Mouse (Mus musculus) left cerebral cortex, adult 8-10 months (tissue): ENCODE measurements around the gene Epb41l5. TPM values are rescaled to one million over a fixed set of nuclear protein-coding genes. Genes with fewer than 3 reads are reported as not detected.

ENCODE experiments used
- DNase-seq, 2 experiments: peaks; one replicate each; pipeline ENCODE4 v3.0.0; 2022; ENCODE audit warnings: low spot score in 2 of 2
- total RNA-seq, 4 experiments: library from RNA; stranded (reverse); gene quantifications; 2 replicates each; pipeline ENCODE4 v1.2.4; 2022

Epb41l5 gene
- total RNA-seq, 4 experiments from 2014 or later: 7.0 to 10.8 (median 7.9) TPM

GRCm38 (mm10) chr1:119598855-119599254 lies 49.9 kb downstream of the Epb41l5 start:
- DNase-seq: no peak

GRCm38 (mm10) chr1:119596954-119597480 lies 51.8 kb downstream of the Epb41l5 start:
- no peak for DNase-seq

GRCm38 (mm10) chr1:119590041-119590440 lies 58.8 kb downstream of the Epb41l5 start:
- no peak for DNase-seq

GRCm38 (mm10) chr1:119584974-119585373 lies 63.8 kb downstream of the Epb41l5 start:
- no peak for DNase-seq

GRCm38 (mm10) chr1:119570134-119570533 lies 78.7 kb downstream of the Epb41l5 start:
- no peak for DNase-seq

GRCm38 (mm10) chr1:119565531-119565930 lies 83.3 kb downstream of the Epb41l5 start:
- no peak for DNase-seq

- DNase-seq: no peak
Observed at GRCm38 (mm10) chr1:119557641-119558395, 91.0 kb downstream of the Epb41l5 start.

- no peak for DNase-seq
Observed at GRCm38 (mm10) chr1:119555651-119556050, 93.1 kb downstream of the Epb41l5 start.

- no peak for DNase-seq
Observed at GRCm38 (mm10) chr1:119551651-119552050, 97.1 kb downstream of the Epb41l5 start.

GRCm38 (mm10) chr1:119550064-119550463 lies 98.7 kb downstream of the Epb41l5 start:
- DNase-seq: no peak

GRCm38 (mm10) chr1:119549327-119549689 lies 99.5 kb downstream of the Epb41l5 start:
- DNase-seq: no peak

- no peak for DNase-seq
Observed at GRCm38 (mm10) chr1:119548668-119549326, 100.0 kb downstream of the Epb41l5 start.

- no peak for DNase-seq
Observed at GRCm38 (mm10) chr1:119546490-119546889, 102.3 kb downstream of the Epb41l5 start.

- no peak for DNase-seq
Observed at GRCm38 (mm10) chr1:119545671-119546070, 103.1 kb downstream of the Epb41l5 start.

GRCm38 (mm10) chr1:119545164-119545563 lies 103.6 kb downstream of the Epb41l5 start:
- DNase-seq: no peak

- no peak for DNase-seq
Observed at GRCm38 (mm10) chr1:119544611-119545155, 104.1 kb downstream of the Epb41l5 start.

- DNase-seq: no peak
Observed at GRCm38 (mm10) chr1:119543316-119543715, 105.5 kb downstream of the Epb41l5 start.

GRCm38 (mm10) chr1:119541570-119541969 lies 107.2 kb downstream of the Epb41l5 start:
- DNase-seq: no peak

GRCm38 (mm10) chr1:119540836-119541557 lies 107.8 kb downstream of the Epb41l5 start:
- no peak for DNase-seq

- no peak for DNase-seq
Observed at GRCm38 (mm10) chr1:119539252-119539651, 109.5 kb downstream of the Epb41l5 start.

- no peak for DNase-seq
Observed at GRCm38 (mm10) chr1:119537651-119538050, 111.1 kb downstream of the Epb41l5 start.

GRCm38 (mm10) chr1:119536122-119536521 lies 112.7 kb downstream of the Epb41l5 start:
- no peak for DNase-seq
